Mouse (Mus musculus) lung, adult 18-20 months (tissue): ENCODE data around the gene Plekhh2.
A peak's percentile ranks its signal among the peaks of the same experiment; 100 is the strongest.

ENCODE experiments used
- DNase-seq, 2 experiments: peaks; one replicate each; pipeline ENCODE4 v3.0.0; 2022; ENCODE audit warnings: mixed read lengths in 2 of 2

Gene Plekhh2

GRCm38 (mm10) chr17:84511682-84512515 is at the start of gene Plekhh2:
Gene Plekhh2 (plus strand): TSS chr17:84511895.
- DNase-seq = peak; percentile 84 to 88

GRCm38 (mm10) chr17:84465753-84466608 is 45.7 kb upstream of the Plekhh2 start, which contains the start of gene Thada:
Gene Thada (minus strand): TSS chr17:84466205.
- DNase-seq = peak; percentile 98

GRCm38 (mm10) chr17:84474312-84474711 is 37.4 kb upstream of the Plekhh2 start:
- no peak for DNase-seq

GRCm38 (mm10) chr17:84477176-84477575 is 34.5 kb upstream of the Plekhh2 start:
- DNase-seq = peak; percentile 28 to 50

GRCm38 (mm10) chr17:84478276-84478675 is 33.4 kb upstream of the Plekhh2 start:
- no peak for DNase-seq

GRCm38 (mm10) chr17:84480464-84481355 is 31.0 kb upstream of the Plekhh2 start:
- DNase-seq = peak; percentile 20 to 35

- no peak for DNase-seq
These were observed 28.9 kb upstream of the Plekhh2 start for GRCm38 (mm10) chr17:84482831-84483230.

- no peak for DNase-seq
These were observed 27.9 kb upstream of the Plekhh2 start for GRCm38 (mm10) chr17:84483673-84484320.

- DNase-seq = no peak
These were observed 24.3 kb upstream of the Plekhh2 start for GRCm38 (mm10) chr17:84487415-84487814.

- peak; percentile 12 to 25 for DNase-seq
These were observed 19.3 kb upstream of the Plekhh2 start for GRCm38 (mm10) chr17:84492255-84492880.

GRCm38 (mm10) chr17:84497026-84497425 is 14.7 kb upstream of the Plekhh2 start:
- no peak for DNase-seq

- DNase-seq = no peak
These were observed 14.1 kb upstream of the Plekhh2 start for GRCm38 (mm10) chr17:84497559-84497958.

GRCm38 (mm10) chr17:84497972-84498604 is 13.6 kb upstream of the Plekhh2 start:
- no peak for DNase-seq

- peak in 1 of 2 experiments; percentile 31 for DNase-seq
These were observed 13.1 kb upstream of the Plekhh2 start for GRCm38 (mm10) chr17:84498639-84499038.

GRCm38 (mm10) chr17:84502341-84502740 is 9.4 kb upstream of the Plekhh2 start:
- no peak for DNase-seq

- no peak for DNase-seq
These were observed 5.8 kb upstream of the Plekhh2 start for GRCm38 (mm10) chr17:84505922-84506321.

- no peak for DNase-seq
These were observed 3.0 kb upstream of the Plekhh2 start for GRCm38 (mm10) chr17:84508736-84509135.

GRCm38 (mm10) chr17:84509176-84509575 is 2.5 kb upstream of the Plekhh2 start:
- DNase-seq = no peak

GRCm38 (mm10) chr17:84510355-84510754 is 1.3 kb upstream of the Plekhh2 start:
- peak; percentile 17 to 43 for DNase-seq

- DNase-seq = peak in 1 of 2 experiments; percentile 15
These were observed 595 bp upstream of the Plekhh2 start for GRCm38 (mm10) chr17:84510961-84511639.
